Mouse (Mus musculus) midbrain, embryonic 16.5 days (tissue): ENCODE data around the gene Thap7. TPM values are rescaled to one million over a fixed set of nuclear protein-coding genes. Genes with fewer than 3 reads are reported as not detected.
"Not testable (repeated sequence)": the region's sequence is repeated elsewhere in the genome, so short reads cannot be mapped to it uniquely, and the experiment has no call there.

Experiments used
- ATAC-seq: fragments of 200-750 bp; cut with Nextera tagmentation; 2 replicates; pipeline ENCODE4 v1.8.0; 2017; ENCODE audit warnings: moderate TSS enrichment
- H3K27ac ChIP-seq: fragments of 300-500 bp; sonication (generic); 2 replicates; pipeline ENCODE4 v1.5.1; 2014; ENCODE audit warnings: mild to moderate bottlenecking, low read length, mixed read lengths
- H3K27me3 ChIP-seq: fragments of 300-500 bp; sonication (generic); 2 replicates; pipeline ENCODE4 v1.6.1; 2014; ENCODE audit warnings: low read depth, low read length, mixed read lengths; ENCODE audit not compliant: control insufficient read depth, insufficient read depth
- H3K36me3 ChIP-seq: fragments of 300-500 bp; sonication (generic); 2 replicates; pipeline ENCODE4 v1.6.1; 2014; ENCODE audit warnings: mild to moderate bottlenecking, low read length, moderate library complexity, mixed read lengths; ENCODE audit not compliant: control insufficient read depth, insufficient read depth
- H3K4me1 ChIP-seq: fragments of 300-500 bp; sonication (generic); 2 replicates; pipeline ENCODE4 v1.6.1; 2014; ENCODE audit warnings: mild to moderate bottlenecking, low read length, mixed read lengths; ENCODE audit not compliant: control insufficient read depth, insufficient read depth
- H3K4me2 ChIP-seq: fragments of 300-500 bp; sonication (generic); 2 replicates; pipeline ENCODE4 v1.6.1; 2014; ENCODE audit warnings: mild to moderate bottlenecking, low read length, mixed read lengths
- H3K4me3 ChIP-seq: fragments of 300-500 bp; sonication (generic); 2 replicates; pipeline ENCODE4 v1.5.1; 2014; ENCODE audit warnings: low read depth, mild to moderate bottlenecking, low read length, moderate library complexity, mixed read lengths
- H3K9ac ChIP-seq: fragments of 300-500 bp; sonication (generic); 2 replicates; pipeline ENCODE4 v1.6.1; 2014; ENCODE audit warnings: low read depth, low read length, mixed read lengths
- H3K9me3 ChIP-seq: fragments of 300-500 bp; sonication (generic); replicated peaks from 2 replicates; pipeline ENCODE4 v1.6.1; 2014; ENCODE audit warnings: mild to moderate bottlenecking, low read length, mixed read lengths; ENCODE audit not compliant: control insufficient read depth, poor library complexity, severe bottlenecking
- WGBS: fragments of 180-500 bp; shearing (Covaris S2); extraction: QIAGEN DNeasy Blood & Tissue Kit; methylation state at CpG from one replicate; pipeline ENCODE4 v1.1.7; 2014; 5-methylcytosine and 5-hydroxymethylcytosine counted together
- polyA plus RNA-seq: library from polyadenylated mRNA; unstranded; fragments of >200 nt; fragmentation: Nextera tagmentation; extraction: Ambion mirVana; gene quantifications from 2 replicates; pipeline ENCODE4 v1.2.1, GENCODE M21; 2015

Gene Thap7
- polyA plus RNA-seq, 1 experiment from 2014 or later, result 62.7 TPM

DNA sequence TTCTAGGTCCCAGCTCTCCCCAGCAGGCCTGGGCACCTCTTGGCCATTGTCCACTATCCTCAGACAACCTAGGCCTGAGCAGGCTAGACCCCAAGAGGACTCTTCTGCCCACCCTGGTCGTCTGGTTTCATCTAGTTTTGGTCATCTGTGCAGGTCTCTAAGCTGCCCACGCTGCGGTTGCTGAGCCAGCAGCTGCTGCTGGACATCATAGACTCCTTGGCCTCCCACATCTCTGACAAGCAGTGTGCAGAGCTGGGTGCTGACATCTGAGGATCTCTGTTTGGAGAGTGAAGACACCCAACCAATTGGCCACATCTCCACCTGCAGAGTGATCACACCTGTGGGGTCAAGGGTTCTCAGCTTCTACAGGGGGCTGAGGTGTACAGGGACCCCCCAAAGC, 5.4 kb downstream of the Thap7 start:
- Histone ChIP-seq H3K4me1 (peaks cover 8% of the 10 kb centered on the region), H3K27ac (no peak overlapping the region), H3K27me3 (no peaks in the 10 kb centered on the region), H3K36me3 (peaks cover 63% of the 10 kb centered on the region), H3K4me2 (no peak overlapping the region), H3K9me3 (no peaks in the 10 kb centered on the region), H3K9ac (no peak overlapping the region), H3K4me3 (no peak overlapping the region)
- ATAC-seq, result no peak
- WGBS, result 93% methylated on average over 3 of the region's 3 CpGs

DNA sequence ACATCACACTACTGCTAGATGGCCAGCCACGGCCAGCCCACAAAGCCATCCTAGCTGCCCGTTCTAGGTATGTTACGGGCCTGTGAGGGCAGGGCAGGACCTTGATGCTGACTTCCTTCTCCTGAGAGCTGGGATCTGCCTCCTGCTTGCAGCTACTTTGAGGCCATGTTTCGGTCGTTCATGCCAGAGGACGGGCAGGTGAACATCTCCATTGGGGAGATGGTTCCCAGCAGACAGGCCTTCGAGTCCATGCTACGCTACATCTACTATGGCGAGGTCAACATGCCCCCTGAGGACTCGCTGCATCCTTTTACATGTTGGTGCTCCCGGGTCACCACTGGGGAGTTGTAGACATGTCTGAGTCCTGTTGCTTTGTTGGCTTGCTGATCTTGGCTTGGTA, 6.8 kb downstream of the Thap7 start:
- H3K9ac ChIP-seq, result no peak overlapping the region
- H3K36me3 ChIP-seq, result peaks cover 69% of the 10 kb centered on the region
- 92% methylated on average over 11 of the region's 11 CpGs for WGBS
- H3K27ac ChIP-seq, result no peak overlapping the region
- H3K4me3 ChIP-seq, result no peak overlapping the region
- H3K27me3 ChIP-seq, result no peaks in the 10 kb centered on the region
- no peaks in the 10 kb centered on the region for H3K9me3 ChIP-seq
- ATAC-seq, result no peak
- H3K4me2 ChIP-seq, result no peak overlapping the region
- no peaks in the 10 kb centered on the region for H3K4me1 ChIP-seq

DNA sequence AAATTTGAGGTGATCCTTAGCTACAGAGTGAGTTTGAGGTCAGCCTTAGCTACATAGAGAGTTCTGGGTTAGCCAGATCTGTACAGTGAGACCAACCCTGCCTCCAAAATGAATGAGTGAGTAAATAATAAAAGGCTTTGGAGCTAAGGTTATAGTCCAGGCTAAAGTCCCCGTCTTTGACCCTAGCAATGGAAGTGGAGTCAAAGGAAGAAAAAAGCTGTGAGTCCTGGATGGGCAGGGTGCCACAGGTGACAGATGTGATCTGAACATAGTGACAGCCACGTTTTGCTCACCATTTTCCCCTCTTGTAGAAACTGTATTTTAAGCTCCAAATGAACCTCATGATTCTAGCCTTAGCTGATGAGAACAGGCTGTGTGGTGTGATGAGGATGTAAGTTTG, 12.0 kb downstream of the Thap7 start:
- Histone ChIP-seq H3K27ac (no peak overlapping the region), H3K27me3 (no peaks in the 10 kb centered on the region), H3K4me3 (no peak overlapping the region), H3K4me1 (no peaks in the 10 kb centered on the region), H3K36me3 (peaks cover 58% of the 10 kb centered on the region), H3K9me3 (no peaks in the 10 kb centered on the region), H3K4me2 (no peak overlapping the region), H3K9ac (no peak overlapping the region)
- ATAC-seq, result no peak
- 88% methylated on average over 2 of the region's 2 CpGs for WGBS

DNA sequence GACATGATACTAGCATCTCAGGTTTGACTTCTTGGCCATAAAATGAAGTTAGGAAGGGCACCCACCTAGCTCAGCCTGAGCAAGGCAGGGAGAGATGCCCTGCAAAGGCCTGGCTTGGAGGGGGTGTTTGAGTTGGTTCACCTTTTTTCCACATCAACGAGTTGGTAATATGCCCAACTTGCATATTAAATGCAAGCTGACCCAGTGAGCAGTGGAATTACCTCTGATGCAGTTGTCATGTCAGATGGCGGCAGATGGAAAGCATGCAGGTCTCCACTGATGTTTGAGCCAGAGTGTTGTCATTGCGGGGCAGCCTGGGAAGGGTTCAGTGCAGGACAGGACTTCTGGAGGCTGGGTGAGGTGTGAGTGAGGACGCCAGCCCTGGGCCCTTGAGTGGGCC, 19.5 kb downstream of the Thap7 start:
- H3K9ac ChIP-seq, result no peak overlapping the region
- H3K9me3 ChIP-seq, result no peaks in the 10 kb centered on the region
- H3K36me3 ChIP-seq, result peaks cover 19% of the 10 kb centered on the region
- no peak for ATAC-seq
- no peak overlapping the region for H3K4me3 ChIP-seq
- H3K4me2 ChIP-seq, result no peak overlapping the region
- no peaks in the 10 kb centered on the region for H3K27me3 ChIP-seq
- WGBS, result 94% methylated on average over 4 of the region's 4 CpGs
- peaks cover 15% of the 10 kb centered on the region for H3K4me1 ChIP-seq
- no peak overlapping the region for H3K27ac ChIP-seq

DNA sequence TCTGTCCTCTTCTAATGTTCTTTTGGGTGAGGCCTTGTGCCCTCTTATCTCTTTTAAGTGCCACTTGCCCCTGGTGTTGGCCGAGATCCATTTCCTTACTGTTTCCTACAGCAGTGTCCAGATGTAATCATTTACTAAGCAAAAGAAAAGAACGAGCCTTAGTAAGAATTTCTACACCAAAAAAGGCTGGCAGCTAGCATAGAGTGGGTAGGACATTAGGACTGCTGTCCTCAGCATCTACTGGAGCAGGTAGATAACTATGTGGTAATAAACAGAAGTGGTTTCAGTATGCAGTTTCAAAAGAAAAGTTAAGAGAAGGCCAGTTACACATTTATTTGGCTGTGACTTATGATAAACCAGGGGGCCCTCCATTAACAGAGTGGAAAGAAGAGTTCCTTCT, 20.2 kb downstream of the Thap7 start:
- Histone ChIP-seq H3K4me1 (peaks cover 15% of the 10 kb centered on the region), H3K36me3 (peaks cover 12% of the 10 kb centered on the region), H3K27me3 (no peaks in the 10 kb centered on the region), H3K4me3 (no peak overlapping the region), H3K27ac (no peak overlapping the region), H3K4me2 (no peak overlapping the region), H3K9me3 (no peaks in the 10 kb centered on the region), H3K9ac (no peak overlapping the region)
- ATAC-seq, result no peak
- WGBS, result 94% methylated on average over 2 of the region's 2 CpGs

DNA sequence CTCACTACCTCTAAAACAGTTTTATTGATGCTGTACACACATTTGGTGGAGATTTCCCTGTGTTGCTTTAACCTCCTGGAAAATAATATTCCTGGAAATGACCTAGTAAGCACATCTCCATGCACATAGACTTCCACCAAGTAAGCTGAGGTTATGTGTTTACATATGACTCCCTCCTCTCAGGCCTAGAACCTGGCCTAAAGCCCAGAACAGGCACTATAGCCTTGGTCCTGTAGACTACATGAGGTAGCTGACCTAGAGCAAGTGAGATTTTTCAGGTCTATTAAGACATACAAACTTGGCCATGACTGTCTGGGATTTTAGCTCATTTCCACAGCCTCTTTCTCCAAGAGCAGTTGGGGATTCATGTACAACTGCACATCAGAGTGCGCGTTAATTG, 20.8 kb downstream of the Thap7 start:
- Histone ChIP-seq H3K4me1 (peaks cover 15% of the 10 kb centered on the region), H3K27me3 (no peaks in the 10 kb centered on the region), H3K9ac (no peak overlapping the region), H3K4me3 (no peak overlapping the region), H3K9me3 (no peaks in the 10 kb centered on the region), H3K27ac (no peak overlapping the region), H3K4me2 (peak overlapping the region; percentile 94), H3K36me3 (peaks cover 9% of the 10 kb centered on the region)
- no peak for ATAC-seq
- 98% methylated on average over 2 of the region's 2 CpGs for WGBS

DNA sequence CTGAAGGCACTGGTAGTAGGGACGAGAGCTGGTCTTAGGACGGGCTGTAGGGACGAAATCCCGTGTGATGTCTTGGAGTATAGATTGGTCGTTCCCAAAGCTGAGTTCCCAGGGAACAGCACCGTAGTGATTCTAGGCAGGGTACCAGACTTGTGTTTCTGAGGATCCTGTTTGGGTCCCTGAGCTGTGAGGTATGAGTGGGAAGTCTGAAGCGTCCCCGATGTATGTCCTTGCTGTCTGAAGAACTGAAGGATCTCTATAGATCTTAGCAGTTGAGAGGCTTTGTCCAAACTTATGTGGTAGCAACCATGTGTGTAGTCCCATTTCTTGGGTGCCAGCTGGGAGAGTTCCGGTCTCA, 21.7 kb downstream of the Thap7 start:
- peak overlapping the region; percentile 96 for H3K27ac ChIP-seq
- no peak; the same call in 1 of the 2 replicates for ATAC-seq
- WGBS, result 8% methylated on average over 9 of the region's 9 CpGs

DNA sequence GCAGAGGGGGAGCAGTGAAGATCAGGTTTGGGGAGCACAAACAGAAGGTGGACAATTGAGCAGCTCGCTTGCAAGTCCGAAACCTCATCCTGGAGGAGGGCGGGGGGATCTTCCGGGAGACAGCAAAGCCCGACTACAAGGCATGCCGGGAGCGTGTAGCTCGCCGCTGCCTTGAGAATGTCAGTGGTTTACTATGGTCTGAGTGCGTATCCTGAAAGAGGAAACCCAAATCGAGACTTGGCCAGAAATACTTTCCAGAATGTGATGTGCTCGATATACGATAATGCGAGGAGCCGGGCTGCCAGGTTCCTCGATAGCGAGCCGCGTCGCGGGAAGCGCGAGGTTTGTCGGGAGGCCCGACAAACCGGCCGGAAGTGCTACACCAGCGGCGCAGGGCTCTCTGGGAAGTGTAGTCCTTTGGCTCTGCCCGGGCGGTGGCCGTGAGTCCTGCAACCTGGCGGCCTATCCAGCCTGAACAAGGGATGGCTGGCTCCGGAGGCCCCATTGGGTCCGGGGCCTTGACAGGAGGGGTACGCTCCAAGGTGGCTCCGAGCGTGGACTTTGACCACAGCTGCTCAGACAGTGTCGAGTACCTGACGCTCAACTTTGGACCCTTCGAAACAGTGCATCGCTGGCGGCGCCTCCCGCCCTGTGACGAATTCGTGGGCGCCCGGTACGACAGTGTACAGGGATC, 22.2 kb downstream of the Thap7 start, which contains the start of gene Lztr1:
Gene Lztr1, plus strand, starts transcription at position 143 of the 694 bp plus-strand sequence.
- Histone ChIP-seq H3K9ac (peak within 1 kb of the TSS; percentile 86), H3K36me3 (peaks cover 8% of the 10 kb centered on the region), H3K27ac (peak within 1 kb of the TSS; percentile 96), H3K4me1 (peaks cover 15% of the 10 kb centered on the region), H3K4me3 (peak within 1 kb of the TSS; percentile 83), H3K27me3 (no peaks in the 10 kb centered on the region), H3K4me2 (peak within 1 kb of the TSS; percentile 94), H3K9me3 (no peaks in the 10 kb centered on the region)
- WGBS, result under 1% methylated on average over 50 of the region's 50 CpGs
- peak; percentile 98 for ATAC-seq

More for the DNA sequence above, 21.7 kb downstream of the Thap7 start:
- Histone ChIP-seq H3K9me3 (no peaks in the 10 kb centered on the region), H3K4me3 (peak overlapping the region; percentile 83), H3K27me3 (no peaks in the 10 kb centered on the region), H3K4me2 (peak overlapping the region; percentile 94), H3K4me1 (peaks cover 15% of the 10 kb centered on the region), H3K9ac (peak overlapping the region; percentile 86), H3K36me3 (peaks cover 8% of the 10 kb centered on the region)

DNA sequence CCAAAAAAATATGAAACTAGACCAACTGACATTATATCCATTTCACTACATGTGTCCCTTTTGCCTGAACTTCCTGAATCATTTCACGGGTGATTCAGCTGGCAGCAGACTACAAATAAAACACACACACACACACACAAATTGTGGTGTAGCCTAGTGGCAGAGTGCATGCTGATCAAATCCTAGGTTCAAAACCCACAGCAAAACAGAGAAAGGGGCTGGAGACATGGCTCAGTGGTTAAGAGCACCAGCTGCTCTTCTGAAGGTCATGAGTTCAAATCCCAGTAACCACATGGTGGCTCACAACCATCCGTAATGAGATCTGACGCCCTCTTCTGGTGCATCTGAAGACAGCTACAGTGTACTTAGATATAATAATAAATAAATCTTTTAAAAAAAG, 22.9 kb downstream of the Thap7 start:
- ATAC-seq, result peak; percentile 2
- H3K27me3 ChIP-seq, H3K36me3 ChIP-seq, H3K9me3 ChIP-seq: not testable (repeated sequence)
- Histone ChIP-seq H3K4me2 (peak overlapping the region; percentile 94), H3K4me3 (peak overlapping the region; percentile 83), H3K4me1 (peaks cover 15% of the 10 kb centered on the region), H3K27ac (peak overlapping the region; percentile 96), H3K9ac (peak overlapping the region; percentile 86)
- 42% methylated on average over 2 of the region's 3 CpGs for WGBS
